Mouse (Mus musculus) testis, adult 2 months (tissue): ENCODE results near the gene Rad23a.

Source experiments
- CTCF ChIP-seq: fragments of 200-500 bp; IDR thresholded peaks from 2 replicates; pipeline ENCODE4 v1.5.1; 2012; ENCODE audit warnings: low read depth, mild to moderate bottlenecking, inconsistent platforms, low read length, moderate library complexity; ENCODE audit not compliant: control insufficient read depth, insufficient read depth, insufficient replicate concordance
- POLR2A ChIP-seq: fragments of 200-500 bp; IDR thresholded peaks from 2 replicates; pipeline ENCODE4 v1.6.1; 2012; ENCODE audit warnings: low read depth, mild to moderate bottlenecking, inconsistent platforms, low read length, moderate library complexity; ENCODE audit not compliant: control insufficient read depth

GRCm38 (mm10) chr8:84814240-84814554 lies 26.3 kb downstream of the Rad23a start:
- TF ChIP-seq CTCF (no peak), POLR2A (no peak)
